Mouse (Mus musculus): Measurements from ENCODE around the gene Bst1. TPM values are rescaled to one million over a fixed set of nuclear protein-coding genes. Genes with fewer than 3 reads are reported as not detected.
A peak's percentile ranks its signal among the peaks of the same experiment; 100 is the strongest.

Bst1 gene
- polyA plus RNA-seq, 1 experiment = 0.30 TPM

DNA sequence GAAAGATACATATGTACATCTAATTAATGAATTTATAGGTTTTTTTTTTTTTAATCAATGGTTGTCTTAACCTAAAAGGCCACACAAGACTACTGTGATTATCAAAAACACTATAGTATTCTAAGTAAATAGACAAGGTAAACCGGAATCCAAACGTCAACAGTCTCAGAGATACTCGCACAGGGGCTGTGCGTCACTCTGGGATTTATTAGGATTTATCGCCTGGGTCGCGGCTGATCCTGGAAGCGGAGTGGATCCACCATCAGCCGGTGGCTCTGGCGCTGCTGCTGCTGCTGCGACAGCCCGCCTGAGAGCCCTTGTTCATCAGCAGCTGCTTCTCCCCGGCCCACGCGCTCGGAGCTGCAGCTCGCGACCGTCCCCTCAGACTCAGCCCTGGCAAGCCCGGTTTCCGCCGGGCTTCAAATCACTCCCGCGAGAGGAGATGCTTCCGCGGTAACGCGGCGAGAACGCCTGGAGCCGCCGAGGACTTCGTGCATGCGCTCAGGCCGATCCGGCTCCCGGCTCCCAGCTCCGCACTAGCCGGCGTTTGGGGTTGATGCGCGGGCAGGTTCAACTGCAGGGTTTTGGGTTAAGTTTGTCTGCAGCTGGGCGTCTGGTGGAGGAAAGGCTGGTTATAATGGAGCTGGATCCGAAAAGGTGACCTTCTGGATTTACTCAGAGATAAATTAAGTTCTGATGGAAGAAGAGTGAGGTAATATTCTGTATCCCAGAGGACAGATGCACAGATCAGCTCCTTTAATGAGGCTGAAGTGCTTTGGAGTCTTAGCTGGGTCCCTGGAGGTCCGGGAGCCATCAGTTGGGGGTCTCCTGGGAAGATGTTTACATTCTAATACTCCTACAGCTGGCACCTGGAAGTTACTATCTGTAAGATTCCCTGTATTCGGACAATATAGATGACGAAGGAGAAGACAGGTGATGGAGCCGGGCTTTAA, 10.7 kb upstream of the Bst1 start:
- Histone ChIP-seq H3K4me1 (ENCODE audit: control insufficient read depth, insufficient read depth, low read length) (no peaks in the 10 kb centered on the region), H3K27ac (ENCODE audit: insufficient read depth, low read length) (peak overlapping the region; percentile 67), H3K4me3 (ENCODE audit: insufficient read depth, low read length) (peak overlapping the region; percentile 47)
- TF ChIP-seq CTCF (IDR thresholded peaks at IDR 0.05; ENCODE audit: borderline replicate concordance, insufficient read depth, low read length) = no peak
- peak; percentile 85; the same call in 1 of the 2 replicates for TF ChIP-seq POLR2A (IDR thresholded peaks at IDR 0.05; ENCODE audit: low read depth, low read length)

DNA sequence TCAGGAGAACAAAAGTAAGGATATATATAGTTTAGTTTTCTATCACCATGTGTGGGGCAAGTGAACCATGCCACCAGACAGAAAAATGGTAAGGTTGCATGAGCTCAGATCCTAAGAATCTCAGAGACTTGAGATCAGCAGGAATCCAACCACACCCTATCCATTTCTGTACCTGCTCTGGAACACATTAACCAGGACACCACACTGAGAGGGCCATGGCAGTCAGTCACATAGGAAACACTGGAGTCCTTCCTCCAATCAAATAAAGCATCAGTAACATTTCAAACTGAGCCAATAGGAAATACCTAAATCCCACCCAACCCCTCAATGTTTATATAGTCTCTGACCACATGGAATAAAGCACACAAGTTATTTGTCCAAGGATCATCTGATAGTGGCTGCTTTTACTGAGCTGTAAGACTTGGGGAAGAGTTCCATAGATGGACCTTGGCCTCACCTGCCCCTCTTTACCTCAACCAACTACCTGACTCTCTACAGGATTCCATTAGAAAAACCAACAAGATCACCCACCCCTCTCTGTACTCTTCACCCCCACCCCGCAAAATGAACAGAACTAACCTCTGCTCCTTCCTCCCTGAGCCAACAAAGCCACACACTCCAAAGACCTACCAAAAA, 8.1 kb upstream of the Bst1 start:
- no peak overlapping the region for H3K4me3 ChIP-seq (ENCODE audit: insufficient read depth, low read length)
- no peak overlapping the region for H3K27ac ChIP-seq (ENCODE audit: insufficient read depth, low read length)
- H3K4me1 ChIP-seq (ENCODE audit: control insufficient read depth, insufficient read depth, low read length) = peaks cover 2% of the 10 kb centered on the region; the same call in 1 of the 2 replicates
- TF ChIP-seq POLR2A (IDR thresholded peaks at IDR 0.05; ENCODE audit: low read depth, low read length) (no peak), CTCF (IDR thresholded peaks at IDR 0.05; ENCODE audit: borderline replicate concordance, insufficient read depth, low read length) (no peak)

DNA sequence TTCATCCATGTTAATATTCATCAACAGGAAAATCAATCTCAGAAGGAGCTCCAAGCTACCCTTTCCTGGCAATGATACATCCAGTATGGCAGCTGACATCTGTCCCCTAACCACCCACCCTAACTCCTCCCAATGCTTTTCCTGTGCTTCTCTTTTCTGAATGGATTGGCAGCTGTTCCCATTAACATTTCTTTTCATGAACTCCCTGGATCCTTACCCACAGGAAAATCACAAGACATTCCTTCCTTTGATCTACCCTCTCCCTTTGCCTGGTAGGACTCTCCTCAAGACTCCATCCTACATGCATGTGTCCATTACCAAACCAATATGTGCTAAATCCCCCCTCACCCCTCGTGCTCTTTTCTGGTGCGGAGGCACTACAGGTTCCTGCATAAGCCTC, 4.1 kb upstream of the Bst1 start:
- H3K4me1 ChIP-seq (ENCODE audit: control insufficient read depth, insufficient read depth, low read length) = peaks cover 7% of the 10 kb centered on the region
- H3K27ac ChIP-seq (ENCODE audit: insufficient read depth, low read length) = no peak overlapping the region
- TF ChIP-seq CTCF (IDR thresholded peaks at IDR 0.05; ENCODE audit: borderline replicate concordance, insufficient read depth, low read length) (no peak), POLR2A (IDR thresholded peaks at IDR 0.05; ENCODE audit: low read depth, low read length) (no peak)
- H3K4me3 ChIP-seq (ENCODE audit: insufficient read depth, low read length) = no peak overlapping the region

DNA sequence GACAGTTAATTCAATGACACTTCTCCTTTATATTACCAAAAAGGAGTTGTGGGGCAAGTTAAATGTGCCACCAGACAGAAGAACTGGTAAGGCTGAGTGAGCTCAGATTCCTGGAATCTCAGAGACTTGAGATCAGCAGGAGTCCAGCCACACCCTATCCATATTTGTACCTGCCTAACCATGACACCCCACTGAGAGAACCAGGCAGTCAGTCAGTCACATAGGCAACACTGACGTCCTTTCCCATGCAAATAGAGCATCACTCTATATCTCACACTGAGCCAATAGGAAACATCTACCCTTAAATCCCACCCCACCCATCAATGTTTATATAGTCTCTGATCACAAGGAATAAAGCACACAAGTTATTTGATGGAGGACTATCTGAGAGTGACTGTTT, 2.9 kb upstream of the Bst1 start:
- H3K27ac ChIP-seq (ENCODE audit: insufficient read depth, low read length) = no peak overlapping the region

DNA sequence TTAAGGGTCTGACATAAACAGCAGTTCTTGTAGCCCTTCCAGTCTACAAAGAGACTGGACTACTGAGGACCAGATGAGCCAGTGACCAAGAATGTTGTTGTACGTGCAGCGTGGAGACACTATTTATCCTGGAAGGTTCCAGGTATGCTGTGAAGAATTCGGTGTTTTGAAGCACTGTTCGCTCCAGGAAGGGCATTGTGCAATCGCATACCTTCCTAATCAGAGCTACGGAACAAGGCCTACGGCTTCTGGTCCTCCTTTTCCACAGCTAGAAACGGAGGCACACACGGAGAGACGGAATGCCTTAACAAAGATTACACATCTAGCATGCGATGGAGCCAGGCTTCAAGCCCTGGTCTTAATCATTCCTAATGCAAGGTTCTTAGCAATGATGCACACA, 2.1 kb downstream of the Bst1 start:
- TF ChIP-seq POLR2A (IDR thresholded peaks at IDR 0.05; ENCODE audit: low read depth, low read length) (no peak), CTCF (IDR thresholded peaks at IDR 0.05; ENCODE audit: borderline replicate concordance, insufficient read depth, low read length) (no peak)
- Histone ChIP-seq H3K4me1 (ENCODE audit: control insufficient read depth, insufficient read depth, low read length) (peaks cover 6% of the 10 kb centered on the region), H3K27ac (ENCODE audit: insufficient read depth, low read length) (no peak overlapping the region), H3K4me3 (ENCODE audit: insufficient read depth, low read length) (no peak overlapping the region)

More for the DNA sequence above, 2.9 kb upstream of the Bst1 start:
- TF ChIP-seq CTCF (IDR thresholded peaks at IDR 0.05; ENCODE audit: borderline replicate concordance, insufficient read depth, low read length) (no peak), POLR2A (IDR thresholded peaks at IDR 0.05; ENCODE audit: low read depth, low read length) (no peak)
- H3K4me3 ChIP-seq (ENCODE audit: insufficient read depth, low read length) = no peak overlapping the region
- H3K4me1 ChIP-seq (ENCODE audit: control insufficient read depth, insufficient read depth, low read length) = peaks cover 9% of the 10 kb centered on the region

DNA sequence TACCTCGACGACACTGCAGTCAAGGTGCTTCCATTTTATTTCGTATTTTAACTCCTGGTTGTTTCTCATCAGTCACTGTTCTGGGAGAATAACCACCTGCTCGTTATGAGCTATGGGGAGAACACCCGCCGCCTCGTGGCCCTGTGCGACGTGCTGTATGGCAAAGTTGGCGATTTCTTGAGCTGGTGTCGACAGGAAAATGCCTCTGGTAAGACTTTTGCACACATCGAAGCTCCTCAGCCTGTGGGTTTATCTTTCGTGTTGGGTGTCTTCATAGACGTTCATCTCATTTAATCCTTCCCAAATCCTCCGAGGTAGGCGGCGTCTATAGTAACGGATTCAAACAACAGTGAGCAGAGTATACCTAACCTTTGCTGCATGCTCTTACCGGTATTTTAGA, 2.9 kb downstream of the Bst1 start, which contains the start of gene Fbxl5:
Gene Fbxl5 (minus strand): TSS at position 101 of the 400 bp plus-strand sequence.
- TF ChIP-seq POLR2A (IDR thresholded peaks at IDR 0.05; ENCODE audit: low read depth, low read length) = no peak
- no peak for TF ChIP-seq CTCF (IDR thresholded peaks at IDR 0.05; ENCODE audit: borderline replicate concordance, insufficient read depth, low read length)
- Histone ChIP-seq H3K4me3 (ENCODE audit: insufficient read depth, low read length) (no peak within 1 kb of the TSS), H3K4me1 (ENCODE audit: control insufficient read depth, insufficient read depth, low read length) (peaks cover 6% of the 10 kb centered on the region), H3K27ac (ENCODE audit: insufficient read depth, low read length) (no peak within 1 kb of the TSS)

DNA sequence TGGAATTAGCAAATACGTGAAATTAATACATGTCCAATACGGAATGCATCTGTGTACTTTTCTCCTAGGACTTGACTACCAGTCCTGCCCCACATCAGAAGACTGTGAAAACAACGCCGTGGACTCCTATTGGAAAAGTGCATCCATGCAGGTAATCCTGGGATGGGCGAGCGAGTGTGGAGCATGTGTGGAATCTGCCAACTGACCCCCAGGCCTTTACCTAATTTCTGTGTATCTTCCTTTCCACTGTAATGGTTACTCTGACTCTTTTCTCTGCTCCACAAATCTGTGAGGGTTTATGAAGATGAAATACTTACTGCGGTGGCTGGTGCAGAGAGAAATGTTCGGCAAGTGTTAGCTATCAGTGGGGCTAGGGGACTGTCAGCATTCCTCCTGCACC, 3.5 kb downstream of the Bst1 start:
- Histone ChIP-seq H3K4me3 (ENCODE audit: insufficient read depth, low read length) (no peak overlapping the region), H3K27ac (ENCODE audit: insufficient read depth, low read length) (no peak overlapping the region), H3K4me1 (ENCODE audit: control insufficient read depth, insufficient read depth, low read length) (peaks cover 5% of the 10 kb centered on the region)
- no peak for TF ChIP-seq CTCF (IDR thresholded peaks at IDR 0.05; ENCODE audit: borderline replicate concordance, insufficient read depth, low read length)
- TF ChIP-seq POLR2A (IDR thresholded peaks at IDR 0.05; ENCODE audit: low read depth, low read length) = no peak

DNA sequence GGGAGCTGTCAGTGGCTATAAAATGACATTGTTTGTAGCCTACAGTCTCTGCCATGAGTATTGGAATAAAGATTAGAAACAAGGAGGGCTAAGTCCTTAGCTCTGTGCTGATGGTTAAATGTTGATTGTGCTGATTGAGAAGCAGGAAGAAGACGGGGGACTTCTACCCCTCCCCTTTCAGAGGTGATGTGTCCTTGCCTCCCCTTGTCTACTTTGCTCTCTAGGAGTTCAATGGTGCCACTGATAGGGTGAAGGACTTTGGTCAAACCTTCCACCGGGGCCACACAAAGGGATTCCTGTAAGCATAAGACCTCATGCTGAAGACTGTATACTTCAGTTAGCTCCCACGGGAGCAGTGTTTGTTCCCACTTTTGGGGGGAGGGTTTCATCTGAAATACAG, 4.1 kb downstream of the Bst1 start:
- Histone ChIP-seq H3K4me1 (ENCODE audit: control insufficient read depth, insufficient read depth, low read length) (0 out of 2 replicates have a peak, but pooled peaks cover 3% of the 10 kb centered on the region), H3K4me3 (ENCODE audit: insufficient read depth, low read length) (no peak overlapping the region), H3K27ac (ENCODE audit: insufficient read depth, low read length) (no peak overlapping the region)
- no peak for TF ChIP-seq CTCF (IDR thresholded peaks at IDR 0.05; ENCODE audit: borderline replicate concordance, insufficient read depth, low read length)
- TF ChIP-seq POLR2A (IDR thresholded peaks at IDR 0.05; ENCODE audit: low read depth, low read length) = no peak

DNA sequence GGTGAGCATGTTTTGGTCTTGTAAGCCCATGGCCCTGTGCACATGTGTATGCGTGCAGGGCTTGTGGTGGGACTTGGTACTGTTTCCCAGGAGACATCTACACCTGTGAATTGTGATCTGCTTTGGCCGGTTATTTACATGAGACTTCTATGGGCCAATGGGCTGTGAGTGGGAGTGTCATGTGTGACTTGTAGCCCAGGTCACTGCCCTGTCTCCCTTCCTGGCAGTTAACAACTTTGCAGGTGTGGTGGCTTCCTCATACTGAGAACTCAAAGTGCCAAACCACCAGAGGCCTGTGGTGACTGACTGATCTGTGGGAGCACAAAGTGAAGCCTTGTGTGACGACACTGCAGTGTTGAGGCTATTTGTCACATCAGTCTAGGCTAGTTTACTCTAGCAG, 5.9 kb downstream of the Bst1 start:
- Histone ChIP-seq H3K27ac (ENCODE audit: insufficient read depth, low read length) (no peak overlapping the region), H3K4me1 (ENCODE audit: control insufficient read depth, insufficient read depth, low read length) (0 out of 2 replicates have a peak, but pooled peaks cover 3% of the 10 kb centered on the region), H3K4me3 (ENCODE audit: insufficient read depth, low read length) (no peak overlapping the region)
- no peak for TF ChIP-seq POLR2A (IDR thresholded peaks at IDR 0.05; ENCODE audit: low read depth, low read length)
- no peak for TF ChIP-seq CTCF (IDR thresholded peaks at IDR 0.05; ENCODE audit: borderline replicate concordance, insufficient read depth, low read length)

DNA sequence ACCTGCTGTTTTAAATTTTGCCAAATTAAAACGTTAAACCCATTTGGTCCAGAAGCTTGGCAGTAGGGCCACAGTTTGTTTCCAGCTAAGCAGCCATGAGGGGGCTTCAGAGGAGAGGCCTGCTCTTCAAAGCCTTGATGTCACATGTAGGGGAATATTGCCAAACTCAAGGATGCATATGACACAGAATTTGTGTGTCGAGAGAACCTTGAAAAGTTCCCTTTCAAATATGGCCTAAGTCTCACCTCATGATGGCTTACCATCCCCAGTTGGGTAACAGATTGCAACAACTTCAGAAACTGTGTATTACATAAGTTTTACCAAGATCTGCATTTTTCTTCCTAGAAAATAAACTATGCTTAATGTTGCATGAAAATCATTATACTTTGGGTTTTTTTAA, 8.2 kb downstream of the Bst1 start:
- TF ChIP-seq POLR2A (IDR thresholded peaks at IDR 0.05; ENCODE audit: low read depth, low read length) (no peak), CTCF (IDR thresholded peaks at IDR 0.05; ENCODE audit: borderline replicate concordance, insufficient read depth, low read length) (no peak)

More for the DNA sequence above, 8.2 kb downstream of the Bst1 start:
- no peak overlapping the region for H3K4me3 ChIP-seq (ENCODE audit: insufficient read depth, low read length)
- no peak overlapping the region for H3K27ac ChIP-seq (ENCODE audit: insufficient read depth, low read length)
- no peaks in the 10 kb centered on the region for H3K4me1 ChIP-seq (ENCODE audit: control insufficient read depth, insufficient read depth, low read length)
